Mouse (Mus musculus) hindlimb bud, embryonic 11.5 days (tissue): ENCODE results near the gene Zfp92.

ENCODE experiments used
- DNase-seq: peaks from one replicate; pipeline ENCODE4 v3.0.0-alpha.2; 2012; ENCODE audit warnings: low read depth, low spot score; ENCODE audit errors: extremely low spot score

The Zfp92 gene

GRCm38 (mm10) chrX:73474340-73475165 is 63.7 kb downstream of the Zfp92 start:
- no peak for DNase-seq

- DNase-seq = no peak
Observed at GRCm38 (mm10) chrX:73475658-73476256, 64.9 kb downstream of the Zfp92 start.

GRCm38 (mm10) chrX:73476621-73477020 is 65.7 kb downstream of the Zfp92 start:
- DNase-seq = no peak

- DNase-seq = no peak
Observed at GRCm38 (mm10) chrX:73477500-73477899, 66.6 kb downstream of the Zfp92 start.
